Mouse (Mus musculus) stomach, postnatal 0 days (tissue): ENCODE measurements around the gene Gpr108.

Source experiments
- CTCF ChIP-seq: IDR thresholded peaks from 2 replicates; pipeline ENCODE4 v1.5.1; 2016; ENCODE audit warnings: antibody characterized with exemption, low read depth, mild to moderate bottlenecking, moderate library complexity
- EP300 ChIP-seq: optimal IDR thresholded peaks from 2 replicates; pipeline ENCODE3; 2016; ENCODE audit warnings: antibody characterized with exemption

- TF ChIP-seq EP300 (no peak), CTCF (no peak)
Measured at GRCm38 (mm10) chr17:57290001-57290670, 41.9 kb upstream of the Gpr108 start.
